8 mouse cellular contexts compared by ENCODE assay signal in genomic region chr6:120903450-120903912, GRCm38 (mm10). TPM values are rescaled to one million over a fixed set of nuclear protein-coding genes. Genes with fewer than 3 reads are reported as not detected.
DNase-seq lines count a peak whose midpoint lies in the region; ATAC-seq lines count a peak whose summit lies in the region.

No protein-coding gene starts in this region.

- 54% methylated on average over 5 of the region's 5 CpGs for WGBS in forebrain, embryonic 14.5 days
- WGBS in forebrain, embryonic 15.5 days: 59% methylated on average over 5 of the region's 5 CpGs
- WGBS in midbrain, embryonic 13.5 days: 61% methylated on average over 5 of the region's 5 CpGs

- no peaks in the 10 kb centered on the region for H3K4me1 ChIP-seq in forebrain, embryonic 14.5 days (ENCODE audit: control insufficient read depth, insufficient read depth, low read length)
- no peaks in the 10 kb centered on the region for H3K4me1 ChIP-seq in forebrain, embryonic 15.5 days
- H3K4me1 ChIP-seq in midbrain, embryonic 13.5 days (replicated peaks): no peaks in the 10 kb centered on the region

- H3K27ac ChIP-seq in forebrain, embryonic 14.5 days (ENCODE audit: low read depth, low read length): no peak overlapping the region
- no peak overlapping the region for H3K27ac ChIP-seq in forebrain, embryonic 15.5 days (replicated peaks)
- H3K27ac ChIP-seq in midbrain, embryonic 13.5 days: no peak overlapping the region

- H3K4me3 ChIP-seq in forebrain, embryonic 14.5 days (ENCODE audit: low read depth, low read length): no peak overlapping the region
- no peak overlapping the region for H3K4me3 ChIP-seq in forebrain, embryonic 15.5 days
- no peak overlapping the region for H3K4me3 ChIP-seq in midbrain, embryonic 13.5 days (replicated peaks)

- no peak for ATAC-seq in forebrain, embryonic 14.5 days
- no peak for ATAC-seq in forebrain, embryonic 15.5 days (replicated peaks)
- 0 out of 2 replicates have a peak, but pooled peaks have one; percentile 51 for ATAC-seq in midbrain, embryonic 13.5 days

- H3K36me3 ChIP-seq in forebrain, embryonic 14.5 days (ENCODE audit: control insufficient read depth, insufficient read depth, low read length): no peaks in the 10 kb centered on the region
- H3K36me3 ChIP-seq in forebrain, embryonic 15.5 days: no peaks in the 10 kb centered on the region
- no peaks in the 10 kb centered on the region for H3K36me3 ChIP-seq in midbrain, embryonic 13.5 days

- no peak overlapping the region for H3K9ac ChIP-seq in forebrain, embryonic 14.5 days (ENCODE audit: low read length)
- H3K9ac ChIP-seq in forebrain, embryonic 15.5 days (replicated peaks): no peak overlapping the region
- H3K9ac ChIP-seq in midbrain, embryonic 13.5 days (replicated peaks): no peak overlapping the region

- DNase-seq in forebrain, embryonic 14.5 days (ENCODE audit: low spot score): peak; percentile 19
- peak; percentile 30 for DNase-seq in CD4-positive helper T cell, adult 2 months (ENCODE audit: low read depth, low spot score)
- peak; percentile 61 for DNase-seq in c-Kit-positive CD71-positive TER-119-positive erythroid progenitor cells, embryonic 14.5 days (ENCODE audit: low spot score)
- DNase-seq in kidney, postnatal 10 days: peak; percentile 68
- DNase-seq in layer of hippocampus, adult 9-11 months: no peak
- DNase-seq in layer of hippocampus, postnatal 36 days: no peak

- H3K4me2 ChIP-seq in forebrain, embryonic 14.5 days (ENCODE audit: low read length): no peak overlapping the region
- no peak overlapping the region for H3K4me2 ChIP-seq in forebrain, embryonic 15.5 days (replicated peaks)
- no peak overlapping the region for H3K4me2 ChIP-seq in midbrain, embryonic 13.5 days (replicated peaks)

- H3K9me3 ChIP-seq in forebrain, embryonic 14.5 days (replicated peaks; ENCODE audit: control insufficient read depth, low read length): no peaks in the 10 kb centered on the region
- H3K9me3 ChIP-seq in forebrain, embryonic 15.5 days: no peaks in the 10 kb centered on the region
- no peaks in the 10 kb centered on the region for H3K9me3 ChIP-seq in midbrain, embryonic 13.5 days

- H3K27me3 ChIP-seq in forebrain, embryonic 14.5 days (replicated peaks; ENCODE audit: control insufficient read depth, insufficient read depth, low read length): no peaks in the 10 kb centered on the region
- no peaks in the 10 kb centered on the region for H3K27me3 ChIP-seq in forebrain, embryonic 15.5 days
- no peaks in the 10 kb centered on the region for H3K27me3 ChIP-seq in midbrain, embryonic 13.5 days

RNA-seq across cellular contexts. Expression of gene Bid, which starts 13.2 kb away (rescaled TPM):
- 28.9 and 29.5 TPM in 2 replicates for polyA plus RNA-seq in forebrain, embryonic 14.5 days (2014; fragmentation: Nextera tagmentation; extraction: Ambion mirVana)
- 24.3 TPM in 2 replicates for polyA plus RNA-seq in forebrain, embryonic 15.5 days (2015; fragmentation: Nextera tagmentation; extraction: Ambion mirVana)
- polyA plus RNA-seq in midbrain, embryonic 13.5 days (2015; fragmentation: Nextera tagmentation; extraction: Ambion mirVana): 27.2 and 28.1 TPM in 2 replicates
- total RNA-seq in layer of hippocampus, postnatal 36 days (2021): 10 to 100 TPM; 15.6 to 18.7 TPM

Comparison
In these comparisons a context has a peak if more than half of its experiments do, and no peak if none do; other contexts are left out.
1. DNase-seq: peak in forebrain, embryonic 14.5 days (single experiment), CD4-positive helper T cell, adult 2 months (single experiment), c-Kit-positive CD71-positive TER-119-positive erythroid progenitor cells, embryonic 14.5 days (single experiment) and kidney, postnatal 10 days (single experiment); none in layer of hippocampus, adult 9-11 months (single experiment) and layer of hippocampus, postnatal 36 days (0 of 2).